ENCODE assay signal across 11 mouse cellular contexts in the genomic region with DNA sequence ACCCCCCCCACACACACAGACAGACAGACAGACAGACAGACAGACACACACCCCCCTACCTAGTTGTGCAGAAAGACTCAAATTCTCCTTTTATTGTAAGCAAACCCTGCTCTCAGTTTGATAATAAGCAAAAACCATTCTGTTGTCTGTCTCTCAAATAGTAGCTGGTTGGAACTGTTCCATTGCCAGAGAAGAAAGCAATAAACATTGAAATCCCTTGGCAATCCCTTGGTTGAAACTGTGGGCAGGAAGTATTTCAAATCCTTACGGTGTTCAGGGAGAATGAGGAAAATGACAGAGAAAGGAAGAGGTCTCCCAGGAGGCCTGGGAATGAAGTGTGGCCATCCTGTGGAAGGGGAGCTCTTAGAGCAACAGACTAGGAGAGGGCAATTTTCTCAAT.
DNase-seq lines count a peak whose midpoint lies in the region; ATAC-seq lines count a peak whose summit lies in the region.
"Had no signal": no experiment of that assay in that cellular context is flagged by ENCODE, and none has a peak within 500 bp of the region (broad histone marks: within the 10 kb centered on the region; RNA-seq: fewer than 3 reads in every experiment).

No protein-coding gene starts in this region.

- H3K27me3 ChIP-seq in heart, embryonic 16.5 days (ENCODE audit: control insufficient read depth, insufficient read depth, low read length), result no peaks in the 10 kb centered on the region
- no peaks in the 10 kb centered on the region for H3K27me3 ChIP-seq in lung, embryonic 16.5 days (ENCODE audit: control insufficient read depth, insufficient read depth, low read depth, low read length)
- H3K27me3 ChIP-seq in embryonic facial prominence, embryonic 15.5 days, result no peaks in the 10 kb centered on the region
- 0 out of 2 replicates have a peak, but pooled peaks cover 2% of the 10 kb centered on the region for H3K27me3 ChIP-seq in limb, embryonic 13.5 days

- H3K9me3 ChIP-seq in heart, embryonic 16.5 days (replicated peaks; ENCODE audit: control insufficient read depth, low read length), result no peaks in the 10 kb centered on the region
- no peaks in the 10 kb centered on the region for H3K9me3 ChIP-seq in lung, embryonic 16.5 days (ENCODE audit: control insufficient read depth, low read length)
- H3K9me3 ChIP-seq in embryonic facial prominence, embryonic 15.5 days (replicated peaks), result no peaks in the 10 kb centered on the region
- H3K9me3 ChIP-seq in limb, embryonic 13.5 days, result no peaks in the 10 kb centered on the region

- ATAC-seq in heart, embryonic 16.5 days (replicated peaks; ENCODE audit: extremely low read depth, insufficient read depth, low FRiP score), result no peak
- ATAC-seq in lung, embryonic 16.5 days (ENCODE audit: low read depth), result no peak
- no peak for ATAC-seq in embryonic facial prominence, embryonic 15.5 days (ENCODE audit: insufficient number of reproducible peaks, low FRiP score, low TSS enrichment, low read depth)
- no peak for ATAC-seq in limb, embryonic 13.5 days (ENCODE audit: low FRiP score, low read depth)

- no peak overlapping the region for H3K4me2 ChIP-seq in heart, embryonic 16.5 days (ENCODE audit: low read depth, low read length)
- no peak overlapping the region for H3K4me2 ChIP-seq in lung, embryonic 16.5 days (ENCODE audit: low read depth, low read length)
- H3K4me2 ChIP-seq in embryonic facial prominence, embryonic 15.5 days (replicated peaks), result no peak overlapping the region
- H3K4me2 ChIP-seq in limb, embryonic 13.5 days (replicated peaks), result 0 out of 2 replicates have a peak overlapping the region, but pooled peaks have one; percentile 23

- peaks cover 47% of the 10 kb centered on the region for H3K4me1 ChIP-seq in heart, embryonic 16.5 days (ENCODE audit: control insufficient read depth, insufficient read depth, low read length)
- H3K4me1 ChIP-seq in lung, embryonic 16.5 days (replicated peaks; ENCODE audit: control insufficient read depth, insufficient read depth, low read length), result peaks cover 35% of the 10 kb centered on the region
- peaks cover 48% of the 10 kb centered on the region for H3K4me1 ChIP-seq in embryonic facial prominence, embryonic 15.5 days
- H3K4me1 ChIP-seq in limb, embryonic 13.5 days, result peaks cover 45% of the 10 kb centered on the region

- intact Hi-C loops in heart, postnatal 25 days (cut with DNase I), result no loop called here

- H3K9ac ChIP-seq in heart, embryonic 16.5 days (ENCODE audit: low read length), result no peak overlapping the region
- H3K9ac ChIP-seq in lung, embryonic 16.5 days (ENCODE audit: low read length), result no peak overlapping the region
- H3K9ac ChIP-seq in embryonic facial prominence, embryonic 15.5 days, result no peak overlapping the region
- H3K9ac ChIP-seq in limb, embryonic 13.5 days, result no peak overlapping the region

- H3K4me3 ChIP-seq in heart, embryonic 16.5 days (ENCODE audit: low read length), result no peak overlapping the region
- H3K4me3 ChIP-seq in lung, embryonic 16.5 days (ENCODE audit: low read length), result no peak overlapping the region
- no peak overlapping the region for H3K4me3 ChIP-seq in embryonic facial prominence, embryonic 15.5 days (replicated peaks)
- no peak overlapping the region for H3K4me3 ChIP-seq in limb, embryonic 13.5 days

- H3K36me3 ChIP-seq in heart, embryonic 16.5 days (ENCODE audit: control insufficient read depth, insufficient read depth), result no peaks in the 10 kb centered on the region
- H3K36me3 ChIP-seq in lung, embryonic 16.5 days (ENCODE audit: control insufficient read depth, insufficient read depth, low read length), result no peaks in the 10 kb centered on the region
- no peaks in the 10 kb centered on the region for H3K36me3 ChIP-seq in embryonic facial prominence, embryonic 15.5 days
- H3K36me3 ChIP-seq in limb, embryonic 13.5 days, result no peaks in the 10 kb centered on the region

- no peak for DNase-seq in heart, postnatal 25 days (ENCODE audit: low spot score)
- no peak for DNase-seq in lung, postnatal 14 days
- DNase-seq in adrenal gland, postnatal 25 days, result no peak
- no peak for DNase-seq in thymus, postnatal 36 days
- DNase-seq: adrenal gland, adult 2 months; kidney, postnatal 36 days; lung, adult 18-20 months had no signal

- peak overlapping the region; percentile 48; the same call in 1 of the 2 replicates for H3K27ac ChIP-seq in heart, embryonic 16.5 days (ENCODE audit: low read length)
- H3K27ac ChIP-seq in lung, embryonic 16.5 days (ENCODE audit: low read length), result peak overlapping the region; percentile 16; the same call in 1 of the 2 replicates
- H3K27ac ChIP-seq in embryonic facial prominence, embryonic 15.5 days (replicated peaks), result 0 out of 2 replicates have a peak overlapping the region, but pooled peaks have one; percentile 8
- H3K27ac ChIP-seq in limb, embryonic 13.5 days, result peak overlapping the region; percentile 56; the same call in 1 of the 2 replicates

- 45% methylated on average over 1 of the region's 1 CpGs for WGBS in heart, embryonic 16.5 days
- 20% methylated on average over 1 of the region's 1 CpGs for WGBS in lung, embryonic 16.5 days
- WGBS in embryonic facial prominence, embryonic 15.5 days, result 7% methylated on average over 1 of the region's 1 CpGs
- 26% methylated on average over 1 of the region's 1 CpGs for WGBS in limb, embryonic 13.5 days
